Mouse (Mus musculus): ENCODE measurements at regions not wholly inside any gene's neighbourhood (a gene's known extent, or its start where the extent isn't known, plus 50 kb on each side); places are given as distances from the start of the nearest gene placed in this dataset.
A peak's percentile ranks its signal among the peaks of the same experiment; 100 is the strongest.
"Not testable (repeated sequence)": the region's sequence is repeated elsewhere in the genome, so short reads cannot be mapped to it uniquely, and the experiment has no call there.

GRCm38 (mm10) chr10:15321480-15321879 lies 603.5 kb upstream of the Gje1 start:
- no peak for DNase-seq (ENCODE audit: low read depth, low spot score)

- no peak for DNase-seq (ENCODE audit: low read depth, low spot score)
These were observed 599.1 kb upstream of the Gje1 start for GRCm38 (mm10) chr10:15317017-15317607.

- no peak for DNase-seq (ENCODE audit: low read depth, low spot score)
These were observed 592.6 kb upstream of the Gje1 start for GRCm38 (mm10) chr10:15310650-15311049.

- DNase-seq (ENCODE audit: low read depth, low spot score), result no peak
These were observed 587.9 kb upstream of the Gje1 start for GRCm38 (mm10) chr10:15305811-15306473.

- DNase-seq (ENCODE audit: low read depth, low spot score), result peak; percentile 36
These were observed 582.4 kb upstream of the Gje1 start for GRCm38 (mm10) chr10:15300199-15301085.

- DNase-seq (ENCODE audit: low read depth, low spot score), result no peak
These were observed 581.6 kb upstream of the Gje1 start for GRCm38 (mm10) chr10:15299331-15300198.

GRCm38 (mm10) chr10:15297257-15297656 lies 579.2 kb upstream of the Gje1 start:
- DNase-seq (ENCODE audit: low read depth, low spot score), result no peak

GRCm38 (mm10) chr10:15294125-15294524 lies 576.1 kb upstream of the Gje1 start:
- no peak for DNase-seq (ENCODE audit: low read depth, low spot score)

- peak; percentile 5 for DNase-seq (ENCODE audit: low read depth, low spot score)
These were observed 545.3 kb upstream of the Gje1 start for GRCm38 (mm10) chr10:15263337-15263736.

GRCm38 (mm10) chr10:15262282-15262681 lies 544.3 kb upstream of the Gje1 start:
- DNase-seq (ENCODE audit: low read depth, low spot score), result not testable (repeated sequence)

GRCm38 (mm10) chr10:15249402-15250086 lies 531.5 kb upstream of the Gje1 start:
- no peak for DNase-seq (ENCODE audit: low read depth, low spot score)

- no peak for DNase-seq (ENCODE audit: low read depth, low spot score)
These were observed 530.9 kb upstream of the Gje1 start for GRCm38 (mm10) chr10:15248899-15249298.

GRCm38 (mm10) chr10:15244376-15245262 lies 526.6 kb upstream of the Gje1 start:
- DNase-seq (ENCODE audit: low read depth, low spot score), result no peak

GRCm38 (mm10) chr10:15243460-15243859 lies 525.4 kb upstream of the Gje1 start:
- no peak for DNase-seq (ENCODE audit: low read depth, low spot score)

GRCm38 (mm10) chr10:15218883-15219282 lies 500.9 kb upstream of the Gje1 start:
- no peak for DNase-seq (ENCODE audit: low read depth, low spot score)

GRCm38 (mm10) chr10:15179585-15179984 lies 461.6 kb upstream of the Gje1 start:
- no peak for DNase-seq (ENCODE audit: low read depth, low spot score)

GRCm38 (mm10) chr10:15174421-15174820 lies 456.4 kb upstream of the Gje1 start:
- no peak for DNase-seq (ENCODE audit: low read depth, low spot score)

GRCm38 (mm10) chr10:15172558-15172957 lies 454.5 kb upstream of the Gje1 start:
- DNase-seq (ENCODE audit: low read depth, low spot score), result no peak

GRCm38 (mm10) chr10:15140703-15141102 lies 422.7 kb upstream of the Gje1 start:
- no peak for DNase-seq (ENCODE audit: low read depth, low spot score)

Data from WW6 (cell line).